Mouse (Mus musculus): ENCODE data around the gene Art2b.

GRCm38 (mm10) chr7:101541734-101542133, 43.7 kb downstream of the Art2b start:
- TF ChIP-seq POLR2A (IDR thresholded peaks at IDR 0.05; ENCODE audit: insufficient read length, low read depth) (no peak), POLR2AphosphoS2 (IDR thresholded peaks at IDR 0.05; ENCODE audit: insufficient read length, low read depth) (no peak), MAX (IDR thresholded peaks at IDR 0.05; ENCODE audit: low read depth) (no peak), USF1 (IDR thresholded peaks at IDR 0.05; ENCODE audit: low read depth) (no peak), MYOG (IDR thresholded peaks at IDR 0.05; ENCODE audit: control insufficient read depth in 1 of 3, insufficient read depth in 1 of 3, insufficient read length in 2 of 3, low read depth in 2 of 3) (no peak), MYOD1 (IDR thresholded peaks at IDR 0.05; ENCODE audit: control insufficient read depth in 1 of 3, insufficient read length in 2 of 3, low read depth in 2 of 3) (no peak), TCF12 (IDR thresholded peaks at IDR 0.05; ENCODE audit: insufficient read depth, poor library complexity, severe bottlenecking) (no peak), CEBPB (IDR thresholded peaks at IDR 0.05; ENCODE audit: insufficient read depth, poor library complexity, severe bottlenecking) (no peak), TCF3 (IDR thresholded peaks at IDR 0.05; ENCODE audit: insufficient read length, low read depth) (no peak)
